Mouse (Mus musculus) cerebellum, adult 9-11 months (tissue): ENCODE results near the gene A730071L15Rik.
A peak's percentile ranks its signal among the peaks of the same experiment; 100 is the strongest.

Experiments used
- DNase-seq: peaks from one replicate; pipeline ENCODE4 v3.0.0; 2022

Gene A730071L15Rik

DNA sequence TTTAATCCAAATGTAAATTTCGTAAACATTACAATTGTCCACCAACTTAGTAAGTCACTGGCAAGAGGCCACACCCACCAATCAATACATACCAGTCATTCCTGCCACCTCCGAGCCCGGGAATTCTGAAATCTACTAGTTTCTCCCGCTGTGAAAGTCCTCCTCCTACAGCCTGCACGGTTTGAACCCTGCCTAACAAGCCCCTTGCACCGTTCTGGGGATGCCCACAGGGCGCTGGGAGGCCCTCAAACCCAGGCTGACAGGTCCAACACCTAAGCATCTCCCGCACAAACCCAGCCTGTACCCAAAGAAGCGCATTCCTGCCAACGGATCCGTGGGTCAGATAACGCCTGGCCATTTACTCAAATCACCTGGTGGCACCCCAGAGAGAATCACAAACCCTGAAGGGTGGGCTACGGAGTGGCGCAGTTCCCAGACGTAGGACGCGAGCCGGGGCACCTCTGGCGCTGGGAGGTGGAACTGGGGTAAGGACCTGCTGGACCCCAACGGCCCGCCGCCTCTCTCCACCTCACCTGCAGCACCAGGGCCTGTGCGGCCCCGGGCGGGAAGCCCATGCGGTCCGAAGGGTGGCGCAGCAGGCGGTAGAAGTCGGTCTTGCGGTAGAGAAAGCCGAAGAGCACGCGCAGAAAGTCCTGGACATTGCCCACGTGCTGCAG lies at the start of gene A730071L15Rik:
Gene A730071L15Rik, plus strand, starts transcription at position 620 of the 677 bp plus-strand sequence.
- DNase-seq, result no peak

DNA sequence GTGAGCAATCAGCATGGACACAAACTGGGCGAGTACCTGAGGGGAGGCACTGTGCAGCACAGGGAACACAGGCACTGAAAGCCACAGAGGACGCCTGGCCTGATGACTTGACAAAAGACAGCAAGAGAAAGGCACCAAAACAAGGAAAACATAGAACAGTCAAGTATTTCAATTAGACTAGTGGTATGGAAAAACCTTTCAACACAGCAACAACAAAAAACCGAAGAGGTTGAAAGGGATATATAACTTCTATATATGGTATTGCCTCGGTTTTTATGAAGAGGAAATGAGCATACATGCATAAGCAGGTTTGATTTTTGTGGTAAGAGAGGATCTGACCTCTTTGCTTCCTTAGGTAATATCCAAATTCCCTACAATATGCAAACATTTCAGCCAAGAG lies 47.0 kb upstream of the A730071L15Rik start:
- peak; percentile 2 for DNase-seq

DNA sequence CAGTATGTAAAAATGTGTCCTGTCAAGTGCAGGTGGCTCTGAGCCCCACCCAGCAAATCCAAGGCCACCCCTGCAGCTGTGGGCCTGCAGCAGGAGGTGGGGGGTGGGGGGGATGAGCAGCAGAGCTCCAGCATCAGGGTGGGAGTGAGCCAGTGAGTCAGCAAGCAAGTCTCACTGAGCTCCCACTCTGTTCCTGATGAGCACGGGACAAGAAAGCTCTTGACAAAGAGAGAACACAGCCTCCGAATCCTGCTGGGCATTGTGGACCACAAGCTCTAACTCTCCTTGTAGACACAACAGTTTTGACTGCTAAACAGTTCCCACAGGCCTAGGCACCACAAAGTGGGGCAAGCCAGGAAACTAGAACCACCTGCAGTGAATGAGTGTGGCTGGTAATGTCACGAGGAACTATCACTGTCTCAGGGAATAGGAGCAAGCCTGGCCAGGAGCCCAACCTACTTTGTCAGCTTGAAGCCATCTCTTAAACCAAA lies 45.6 kb upstream of the A730071L15Rik start:
- peak; percentile 44 for DNase-seq

DNA sequence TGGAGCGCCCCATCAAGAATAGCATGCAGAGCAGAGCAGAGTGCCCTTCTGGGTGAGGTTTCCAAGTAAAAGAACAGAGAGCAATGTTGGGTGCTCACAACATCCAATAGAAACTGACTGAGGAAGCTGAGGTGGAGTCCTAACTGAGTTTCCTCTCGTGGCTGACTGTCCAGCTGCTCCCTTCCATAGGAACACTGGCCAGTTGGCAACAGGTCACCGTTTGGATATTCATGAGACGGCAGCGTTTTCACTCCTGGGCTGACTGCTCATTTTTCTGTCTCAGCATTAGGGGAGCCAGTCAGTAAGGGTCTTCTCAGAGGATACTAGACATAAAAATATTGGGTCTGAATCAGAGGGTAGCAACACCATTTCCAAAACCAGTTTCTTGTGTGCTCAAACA lies 43.2 kb upstream of the A730071L15Rik start:
- no peak for DNase-seq

DNA sequence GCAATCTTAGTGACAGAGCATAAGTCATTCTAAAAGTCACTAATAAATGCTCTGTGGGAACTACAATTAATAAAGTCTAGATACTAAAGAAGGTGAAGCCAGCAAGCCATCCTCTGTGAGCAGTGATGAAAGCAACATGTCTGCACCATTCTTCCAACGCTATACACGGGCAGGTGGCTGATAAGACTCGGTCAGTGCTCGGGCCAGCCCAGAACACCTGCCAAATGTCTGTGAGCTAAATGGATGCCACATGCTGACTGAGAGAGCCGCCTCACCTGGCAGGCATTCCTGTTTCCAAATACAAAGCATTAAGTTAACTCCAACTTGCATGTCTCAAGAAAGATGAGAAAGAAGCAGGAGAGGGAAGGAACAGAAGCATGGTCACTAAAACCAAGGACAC lies 42.7 kb upstream of the A730071L15Rik start:
- peak; percentile 90 for DNase-seq

- DNase-seq, result no peak
These were observed 41.3 kb upstream of the A730071L15Rik start for GRCm38 (mm10) chr11:6158515-6158914.

GRCm38 (mm10) chr11:6159704-6160275 lies 40.0 kb upstream of the A730071L15Rik start:
- DNase-seq, result no peak

DNA sequence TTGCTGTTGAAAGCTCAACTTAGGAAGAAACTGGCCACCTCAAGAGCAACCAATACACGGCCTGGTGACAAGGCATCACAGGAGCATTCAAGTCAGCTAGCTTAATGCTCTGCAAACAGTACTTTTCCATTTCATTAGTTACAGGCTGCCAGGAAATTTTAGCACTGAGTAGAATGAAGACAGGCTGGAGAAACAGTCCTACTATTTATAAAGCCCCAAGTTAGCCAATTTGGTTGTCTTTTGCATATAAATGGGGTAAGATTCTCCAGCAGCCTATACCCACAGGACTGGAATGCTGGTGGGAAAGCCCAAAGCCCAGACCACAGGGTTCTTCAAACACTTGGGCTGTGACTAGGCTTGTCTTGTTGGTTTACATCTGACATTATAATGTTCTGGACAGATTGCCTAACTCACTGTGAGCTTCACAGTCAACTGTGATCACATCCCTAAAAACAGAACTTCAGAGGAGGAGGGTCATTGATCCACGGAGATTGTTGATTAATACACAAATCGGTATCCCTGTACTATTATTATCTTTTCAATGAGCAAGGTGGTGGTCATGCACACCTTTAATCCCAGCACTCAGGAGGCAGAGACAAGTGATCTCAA lies 39.1 kb upstream of the A730071L15Rik start:
- DNase-seq, result no peak

DNA sequence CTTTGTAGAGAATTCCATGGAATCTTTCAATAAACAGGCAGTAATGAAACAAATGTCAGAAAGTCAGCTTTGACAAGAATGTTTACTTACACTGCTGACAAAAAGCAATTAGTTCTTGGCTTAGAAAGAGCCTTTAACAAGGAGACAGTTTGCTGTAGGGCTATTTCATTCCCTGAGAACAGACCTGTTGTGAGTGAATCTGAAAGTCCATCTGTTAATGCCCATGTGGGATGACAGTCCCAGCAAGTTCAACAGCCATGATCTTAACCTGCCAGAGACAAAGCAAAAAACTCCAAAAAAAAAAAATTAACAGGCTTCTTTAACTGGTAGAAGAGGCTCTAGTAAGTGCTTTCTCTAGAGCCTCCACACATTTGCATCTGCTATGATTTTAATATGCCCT lies 38.3 kb upstream of the A730071L15Rik start:
- DNase-seq, result peak; percentile 63

DNA sequence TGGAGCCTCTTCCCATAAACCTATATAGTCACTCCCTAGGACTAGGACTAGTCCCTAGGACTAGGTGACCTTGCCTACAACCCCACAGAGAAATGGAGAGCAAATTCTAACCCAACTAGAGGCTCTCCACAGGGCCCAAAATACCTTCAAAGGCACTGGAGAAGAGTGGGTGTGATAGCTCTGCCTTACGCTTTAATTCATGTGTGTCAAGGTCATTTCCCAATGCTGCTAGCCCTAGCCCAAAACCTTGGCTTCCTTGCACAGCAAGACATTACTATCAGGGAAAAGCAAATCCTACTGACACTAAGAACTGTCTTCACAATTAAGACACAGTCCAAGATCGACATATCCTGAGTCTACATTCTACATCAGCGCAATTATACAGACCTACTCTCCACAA lies 36.8 kb upstream of the A730071L15Rik start:
- DNase-seq, result no peak

DNA sequence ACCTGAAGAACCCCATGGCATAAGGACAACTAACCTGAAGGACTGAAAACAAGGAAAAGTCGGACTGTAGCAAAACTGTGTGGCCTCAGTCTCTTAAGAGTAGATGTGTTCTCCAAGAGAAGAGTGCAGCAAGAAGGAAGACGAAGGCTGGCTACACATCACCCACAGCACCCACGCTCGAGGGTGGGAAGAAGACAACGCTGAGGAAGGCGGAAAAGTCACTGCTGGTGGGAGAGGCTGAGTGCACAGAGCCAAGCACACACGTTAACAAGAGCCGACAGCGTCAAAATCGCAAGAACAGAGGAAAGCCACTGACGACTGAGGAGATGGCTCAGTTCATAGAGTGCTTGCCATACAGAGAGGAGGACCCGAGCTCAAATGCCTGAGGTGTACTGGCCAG lies 36.1 kb upstream of the A730071L15Rik start:
- DNase-seq, result no peak

- no peak for DNase-seq
These were observed 35.0 kb upstream of the A730071L15Rik start for GRCm38 (mm10) chr11:6164781-6165180.

DNA sequence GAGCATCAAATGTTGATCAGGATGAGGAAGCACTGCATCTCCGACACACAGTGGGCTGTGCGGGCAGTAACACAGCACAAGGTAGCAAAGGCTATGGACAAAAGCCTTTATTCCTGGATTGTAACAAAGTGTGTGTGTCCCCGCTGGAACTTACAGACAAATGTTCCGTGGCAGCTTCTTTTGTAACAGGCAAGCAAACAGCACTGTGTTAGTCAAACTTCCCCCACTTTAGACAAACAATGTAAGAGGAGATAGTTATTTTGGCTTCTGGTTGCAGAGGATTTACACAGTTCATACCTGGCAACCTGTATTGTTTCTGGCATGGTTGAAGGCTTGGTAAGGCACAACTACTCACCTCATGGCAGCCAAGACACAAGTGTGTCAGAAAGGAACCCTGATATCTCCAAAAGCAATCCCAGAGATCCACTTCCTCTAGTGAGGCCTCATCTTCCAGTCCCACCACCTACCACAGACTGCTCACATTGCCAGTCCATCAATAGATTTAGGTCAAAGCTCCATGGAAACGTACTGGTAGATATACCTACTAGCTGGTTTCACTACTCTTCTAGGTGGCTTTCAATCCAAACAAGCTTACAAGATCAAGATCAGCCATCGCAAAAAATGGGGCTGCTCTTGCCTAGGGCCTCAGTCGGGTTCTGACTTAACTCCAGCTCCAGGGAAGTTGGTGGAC lies 34.3 kb upstream of the A730071L15Rik start:
- no peak for DNase-seq

GRCm38 (mm10) chr11:6166351-6166750 lies 33.5 kb upstream of the A730071L15Rik start:
- no peak for DNase-seq

DNA sequence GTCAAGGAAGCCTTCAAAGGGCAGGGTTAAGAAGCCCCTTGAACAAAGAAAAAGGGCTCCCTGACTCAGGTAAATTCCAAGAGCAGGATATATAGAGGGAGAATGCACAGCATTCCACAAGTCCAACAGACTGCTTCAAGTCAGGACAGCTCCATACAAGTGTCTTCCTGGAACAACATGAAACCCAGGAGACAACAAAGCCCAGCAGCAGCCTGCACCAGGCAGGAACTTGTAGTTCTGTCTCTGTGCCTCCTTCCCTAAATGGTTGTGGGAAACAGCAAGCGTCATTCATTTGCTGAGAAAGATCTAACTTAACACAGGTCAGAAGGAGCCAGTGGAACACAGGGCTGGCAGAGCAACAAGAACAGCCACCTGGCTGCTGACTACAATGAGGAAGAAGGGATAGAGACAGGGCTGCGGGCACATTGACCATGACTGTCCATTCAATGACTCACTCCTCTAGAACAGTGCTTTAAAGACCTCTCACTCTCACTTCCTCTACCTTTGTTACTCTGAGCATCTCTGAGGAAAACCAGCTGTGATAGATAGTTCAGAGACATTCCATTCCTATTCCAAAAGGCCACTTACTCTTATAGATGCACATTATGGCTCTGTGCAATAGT lies 30.7 kb upstream of the A730071L15Rik start:
- DNase-seq, result no peak

DNA sequence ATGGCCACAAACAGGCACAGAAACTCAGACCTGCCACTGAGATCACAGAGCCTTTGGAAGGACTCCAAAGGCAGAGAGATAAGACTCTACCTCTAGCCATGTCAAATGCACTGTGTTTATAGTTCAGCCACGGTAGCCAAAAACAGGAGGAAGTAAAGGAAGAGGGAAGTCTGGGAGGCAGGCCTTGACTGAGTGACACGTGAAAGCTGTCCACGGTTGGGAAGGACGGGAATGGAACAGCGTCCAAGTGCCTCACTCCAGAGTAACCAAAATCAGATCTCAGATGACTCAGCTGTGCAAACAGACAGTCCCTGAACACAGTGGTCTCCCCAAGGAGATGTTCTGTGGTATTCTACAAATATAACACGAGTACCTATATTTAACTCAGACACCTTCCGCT lies 25.1 kb upstream of the A730071L15Rik start:
- DNase-seq, result no peak

GRCm38 (mm10) chr11:6175506-6175905 lies 24.3 kb upstream of the A730071L15Rik start:
- DNase-seq, result no peak

GRCm38 (mm10) chr11:6177781-6178420 lies 21.9 kb upstream of the A730071L15Rik start:
- DNase-seq, result no peak

DNA sequence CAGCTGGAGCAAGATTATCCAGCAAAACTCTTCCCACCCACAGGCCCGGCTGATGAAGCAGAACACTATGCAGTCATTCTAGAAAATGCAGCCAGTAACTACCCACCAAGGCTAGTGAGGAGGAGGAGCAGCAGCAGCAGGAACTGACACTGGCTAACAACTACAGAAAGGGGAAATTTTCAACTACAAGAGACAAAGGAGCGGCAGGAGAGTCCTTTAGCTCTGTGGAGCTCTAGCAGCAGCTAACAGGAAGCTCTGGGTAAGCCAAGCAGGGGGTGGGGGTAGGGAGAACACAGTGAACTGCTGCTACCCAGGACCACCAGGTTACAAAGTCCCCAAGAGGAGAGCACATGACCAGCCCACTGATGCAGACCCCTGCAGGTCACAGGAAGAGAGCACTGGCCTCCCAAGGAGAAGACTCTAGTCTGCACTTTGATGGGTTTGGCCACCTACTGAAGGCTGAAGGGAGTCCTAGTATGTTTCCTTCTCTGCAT lies 21.1 kb upstream of the A730071L15Rik start:
- DNase-seq, result no peak

DNA sequence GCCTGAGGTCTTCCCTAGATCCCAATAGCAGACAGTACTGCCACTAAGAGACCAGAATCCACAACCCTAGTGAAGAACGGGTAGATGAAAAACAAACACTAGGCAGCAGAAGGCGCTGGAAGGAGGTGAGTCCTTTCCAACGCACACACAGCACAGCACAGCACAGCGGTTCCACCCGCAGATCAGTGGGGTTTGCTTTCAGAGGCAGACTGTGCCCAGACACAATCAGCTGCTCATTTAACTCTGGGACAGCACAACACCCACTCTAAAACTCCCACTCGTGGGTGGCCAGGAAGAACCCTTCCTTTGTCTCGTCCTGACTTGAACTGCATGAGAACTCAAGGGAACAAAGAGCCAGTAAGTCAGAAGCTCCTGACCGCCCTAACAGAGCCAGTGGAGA lies 20.6 kb upstream of the A730071L15Rik start:
- no peak for DNase-seq

DNA sequence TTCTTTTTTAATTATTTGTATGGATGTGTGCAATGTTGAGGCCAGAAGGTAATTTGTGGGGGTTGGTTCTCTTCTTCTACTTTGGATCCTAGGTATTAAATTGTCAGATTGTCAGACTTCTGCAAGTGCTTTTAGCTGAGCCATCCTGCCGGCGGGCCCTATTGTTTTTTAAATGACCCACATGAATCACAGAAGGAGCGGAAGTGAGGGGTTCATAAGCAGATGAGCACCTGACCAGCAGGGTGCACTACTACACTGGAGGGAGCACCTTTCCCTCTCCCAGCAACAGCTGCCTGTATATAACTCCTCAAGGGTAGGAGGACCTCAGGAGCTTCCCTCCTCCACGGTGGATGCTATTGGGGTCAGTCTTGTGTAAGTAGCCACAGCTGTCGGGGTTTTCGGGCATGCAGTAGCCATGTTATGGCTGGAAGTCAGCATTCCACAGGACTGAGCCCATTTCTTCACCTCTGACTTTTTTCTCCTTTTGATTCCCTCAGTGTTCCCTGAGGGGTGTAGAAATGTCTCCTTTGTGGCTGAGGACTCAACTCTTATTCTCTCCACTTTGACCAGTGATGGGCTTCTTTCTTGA lies 18.9 kb upstream of the A730071L15Rik start:
- no peak for DNase-seq

DNA sequence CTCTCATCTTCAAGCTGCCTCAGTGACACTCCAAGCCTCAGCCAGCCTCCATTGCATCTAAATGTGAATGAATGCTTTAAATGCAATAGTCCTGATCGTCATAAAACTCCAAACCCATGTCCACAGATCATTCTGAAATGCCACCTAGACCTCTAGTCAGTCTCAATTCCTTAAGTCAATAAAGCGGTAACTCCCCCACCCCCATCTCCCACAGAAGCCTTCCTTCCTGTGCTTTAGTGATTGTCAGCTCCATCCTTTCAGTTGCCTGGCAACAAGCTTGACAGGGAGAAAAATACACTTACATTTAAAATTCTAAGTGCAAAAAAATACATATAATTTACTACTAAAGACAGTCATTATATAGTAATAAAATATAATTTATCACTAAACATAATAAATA lies 16.6 kb upstream of the A730071L15Rik start:
- DNase-seq, result no peak
